Mouse (Mus musculus): ENCODE measurements at regions not wholly inside any gene's neighbourhood (a gene's known extent, or its start where the extent isn't known, plus 50 kb on each side); places are given as distances from the start of the nearest gene placed in this dataset.

DNA sequence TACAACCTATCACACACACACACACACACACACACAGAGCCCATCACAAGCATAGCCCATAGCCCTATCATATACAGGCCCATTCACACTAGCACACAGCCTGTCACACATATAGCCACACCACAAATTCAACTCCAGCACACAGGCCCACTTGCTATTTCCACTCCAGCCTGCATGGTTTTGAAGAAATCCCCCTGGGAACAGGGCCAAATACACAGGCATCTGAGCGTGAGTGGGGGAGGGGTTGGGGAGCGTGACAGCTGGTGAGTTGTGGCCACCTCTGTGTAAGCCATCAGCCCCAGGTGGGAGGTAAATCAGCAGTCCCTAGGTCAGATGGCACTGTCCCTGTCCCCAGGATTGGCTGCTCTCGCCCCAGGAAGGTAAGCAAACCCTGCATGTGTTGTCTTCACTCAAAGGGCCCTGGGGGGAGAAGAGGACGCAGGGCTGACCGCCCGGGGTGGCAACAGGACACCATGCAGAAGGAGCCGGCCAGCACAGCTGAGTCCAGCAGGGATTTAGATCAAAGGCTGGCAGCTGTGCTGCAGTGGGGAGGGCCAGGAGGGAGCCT lies 153.6 kb upstream of the Gm3448 start:
- no peak for DNase-seq (ENCODE audit: extremely low spot score, low read depth, low spot score)

DNA sequence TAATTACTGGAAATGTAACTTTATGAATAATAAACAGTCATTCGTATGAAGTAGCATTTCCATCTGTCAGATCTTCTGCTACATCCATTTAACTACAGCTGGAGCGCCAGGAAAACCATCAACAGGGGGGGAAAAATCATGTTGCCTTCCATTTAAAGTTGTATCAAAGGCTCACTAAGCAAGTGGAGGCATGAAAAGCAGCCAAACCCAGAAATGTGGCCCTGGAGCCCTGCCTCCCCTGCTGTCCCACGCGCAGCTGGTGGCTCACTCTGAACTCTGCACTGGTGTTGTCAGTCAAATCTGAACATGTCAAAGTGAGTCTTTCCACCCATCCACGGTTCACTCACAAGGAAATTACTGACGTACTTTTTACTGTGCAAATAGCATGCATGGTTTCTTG lies 152.5 kb upstream of the Gm3448 start:
- DNase-seq (ENCODE audit: extremely low spot score, low read depth, low spot score) = no peak

DNA sequence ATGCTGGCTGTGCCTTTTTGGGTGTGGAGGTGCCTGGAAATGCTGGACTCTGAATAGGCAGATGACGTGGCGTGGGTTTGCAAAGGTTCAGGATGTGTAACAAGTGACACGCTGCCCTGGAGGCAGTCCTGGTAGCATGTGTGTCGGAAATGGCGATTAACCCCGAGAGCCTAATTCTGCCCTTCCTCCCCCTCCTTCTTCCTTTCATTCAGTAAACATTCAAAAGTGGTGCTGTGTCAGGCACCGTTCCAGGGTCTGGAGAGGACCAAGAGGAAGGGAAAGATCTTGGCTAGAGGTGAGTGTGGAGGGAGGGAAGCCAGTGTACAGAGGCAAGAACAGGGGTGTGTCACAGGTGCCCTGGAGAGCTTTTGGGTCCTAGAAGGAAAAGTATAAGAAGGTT lies 151.5 kb upstream of the Gm3448 start:
- no peak for DNase-seq (ENCODE audit: extremely low spot score, low read depth, low spot score)

DNA sequence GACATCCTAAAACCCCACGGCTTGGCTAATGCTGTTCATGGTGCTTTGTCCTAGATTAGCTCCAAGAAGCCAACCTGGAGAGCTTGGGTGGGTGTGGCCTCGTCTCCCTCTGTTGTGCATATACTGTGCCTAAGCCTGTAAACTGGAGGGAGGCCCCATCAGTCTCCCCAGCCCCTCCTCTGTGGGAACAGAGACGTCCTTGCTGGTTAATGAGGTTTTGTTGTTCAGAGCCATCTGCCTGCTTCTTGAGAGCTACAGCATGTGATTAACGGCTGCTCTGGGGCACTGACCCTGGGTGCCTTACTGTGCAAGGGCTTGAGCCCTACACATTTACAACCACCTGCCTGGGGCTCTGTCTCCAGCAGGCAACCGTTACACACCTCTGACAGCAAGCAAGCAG lies 143.9 kb upstream of the Gm3448 start:
- no peak for DNase-seq (ENCODE audit: extremely low spot score, low read depth, low spot score)

DNA sequence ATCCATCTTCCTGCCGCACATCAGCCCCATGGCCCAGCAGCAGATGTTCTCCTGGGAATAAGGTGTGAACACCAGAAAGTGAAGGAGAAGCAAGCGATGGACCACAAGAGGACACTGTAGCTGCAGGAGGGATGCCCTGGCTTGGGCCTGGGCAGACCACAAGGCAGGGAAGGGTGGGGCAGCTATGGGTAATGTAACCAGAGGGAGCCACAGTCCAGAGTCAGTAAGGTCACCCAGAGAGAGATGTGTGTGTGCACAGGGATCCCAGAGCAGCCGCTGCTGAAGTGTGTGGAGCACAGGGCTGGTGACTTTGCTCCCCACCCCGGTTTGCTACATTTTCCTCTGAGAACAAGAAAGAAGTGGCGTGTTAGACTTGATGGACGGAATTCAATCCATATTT lies 142.5 kb upstream of the Gm3448 start:
- no peak for DNase-seq (ENCODE audit: extremely low spot score, low read depth, low spot score)

DNA sequence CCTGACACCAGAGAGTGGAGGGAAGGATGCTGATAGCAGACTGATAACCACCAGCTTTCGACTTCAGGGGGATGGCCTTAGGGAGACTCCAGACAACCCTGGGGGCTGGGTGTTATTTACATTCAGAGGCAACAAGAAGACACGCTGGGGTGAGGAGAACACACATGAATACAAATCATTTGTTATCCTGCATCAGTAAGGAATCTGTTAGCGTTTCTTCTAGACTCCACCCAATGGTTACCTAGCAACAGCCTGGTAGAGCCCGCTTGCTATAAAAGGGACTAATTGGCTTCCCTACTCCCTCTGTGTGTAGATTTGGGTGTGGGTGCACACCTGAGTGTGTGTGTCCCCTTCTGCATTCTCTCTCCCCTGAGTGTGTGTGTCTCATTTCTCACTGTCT lies 140.8 kb upstream of the Gm3448 start:
- no peak for DNase-seq (ENCODE audit: extremely low spot score, low read depth, low spot score)

DNA sequence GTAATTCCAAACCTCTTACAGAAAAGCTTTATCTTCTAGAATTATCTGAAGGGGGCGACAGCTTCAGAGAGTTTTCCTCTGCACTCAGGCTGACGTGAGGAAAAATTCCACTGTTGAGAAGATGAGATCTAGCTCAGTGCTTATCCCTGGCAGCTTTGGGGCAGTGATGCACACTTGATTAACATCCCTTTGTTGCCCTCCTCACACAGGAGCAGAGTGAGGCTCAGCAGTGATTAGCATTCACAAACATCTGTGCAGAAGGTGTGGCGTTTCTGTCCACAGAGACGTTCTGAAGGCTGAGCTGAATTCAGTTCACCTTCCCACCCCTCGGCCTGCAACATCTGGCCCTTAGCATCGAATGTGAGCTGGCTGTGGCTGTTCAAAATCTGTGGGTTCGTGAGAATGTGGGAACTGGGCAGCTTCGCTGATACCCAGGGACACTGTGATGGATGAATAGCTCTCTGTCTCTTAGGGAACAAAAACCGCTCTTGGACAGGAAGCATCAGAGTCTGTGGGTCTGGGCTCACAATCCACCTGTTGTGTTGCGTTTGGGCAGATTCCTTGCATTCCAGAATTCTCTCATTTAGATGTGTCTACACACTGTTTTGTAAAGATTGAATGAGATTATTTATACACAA lies 139.0 kb upstream of the Gm3448 start:
- no peak for DNase-seq (ENCODE audit: extremely low spot score, low read depth, low spot score)

DNA sequence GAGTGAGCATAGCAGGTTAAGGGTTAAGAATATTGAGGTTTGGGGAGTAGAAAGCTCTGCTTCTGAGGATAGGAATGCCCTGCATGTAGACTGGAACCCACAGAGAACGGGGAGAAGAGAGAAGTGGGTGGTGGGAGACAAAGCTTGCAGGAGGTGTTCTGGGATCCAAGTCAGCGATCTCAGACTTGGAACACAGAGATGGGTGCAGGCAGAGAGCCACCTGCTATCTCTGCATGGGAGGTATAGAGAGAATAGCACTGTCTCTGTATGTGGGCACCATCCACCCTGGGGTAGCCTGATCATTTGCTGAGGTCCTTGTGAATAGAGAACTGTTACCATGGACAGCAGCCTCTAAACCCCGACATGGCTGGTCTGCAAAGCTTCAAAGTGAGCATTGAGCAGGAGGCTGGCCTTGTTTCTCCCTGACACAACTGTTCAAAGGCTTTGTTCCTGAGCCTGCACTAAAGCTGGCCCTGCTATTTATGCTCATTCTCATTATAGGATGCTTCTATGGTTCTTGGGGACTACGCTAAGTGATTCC lies 138.1 kb upstream of the Gm3448 start:
- DNase-seq (ENCODE audit: extremely low spot score, low read depth, low spot score) = no peak

DNA sequence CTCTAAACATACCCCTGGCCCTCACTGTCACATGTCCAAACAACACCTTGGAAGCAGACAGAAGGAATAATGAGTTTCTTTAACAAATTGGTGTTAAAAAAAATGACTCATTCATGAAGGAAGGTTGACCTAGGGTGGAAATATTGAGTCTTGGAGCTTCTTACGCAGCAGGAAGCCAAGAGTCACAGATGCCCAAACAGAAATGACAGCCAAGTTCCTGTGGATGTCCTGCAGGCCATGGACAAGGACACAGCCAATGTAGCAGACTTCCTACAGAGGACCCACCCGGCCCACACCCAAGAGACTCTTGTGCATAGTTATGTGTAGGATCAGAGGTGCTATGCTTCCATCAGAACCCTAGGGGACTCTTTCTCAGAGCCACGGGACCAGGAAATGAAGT lies 136.1 kb upstream of the Gm3448 start:
- no peak for DNase-seq (ENCODE audit: extremely low spot score, low read depth, low spot score)

DNA sequence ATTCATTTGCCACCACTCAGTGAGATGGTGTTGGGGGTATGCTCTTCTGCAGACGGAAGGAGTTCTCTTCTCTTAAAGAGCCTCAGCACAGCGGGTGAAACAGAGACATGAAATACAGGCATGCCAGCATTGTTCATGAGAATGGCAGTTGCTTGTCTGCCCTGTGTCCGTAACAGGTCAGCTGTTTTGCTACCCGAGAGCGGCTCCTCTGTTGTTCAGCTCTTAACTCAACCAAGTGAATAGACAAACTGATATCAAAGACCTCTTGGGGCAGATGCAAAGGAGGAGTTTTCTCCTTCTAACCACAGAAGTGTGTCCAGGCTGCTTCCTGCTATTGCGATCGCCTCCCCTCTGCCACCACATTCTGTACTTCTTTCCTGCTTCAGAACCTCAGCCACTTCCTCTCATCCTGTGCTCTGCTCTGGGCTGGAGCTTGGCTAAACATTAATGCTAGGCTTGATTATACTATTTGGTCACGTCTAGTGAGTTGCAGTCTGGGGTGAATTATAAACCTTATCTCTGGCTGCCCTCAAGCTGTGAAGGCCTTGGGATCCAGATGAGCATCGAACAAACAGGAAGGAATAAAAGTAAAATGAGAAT lies 133.1 kb upstream of the Gm3448 start:
- no peak for DNase-seq (ENCODE audit: extremely low spot score, low read depth, low spot score)

DNA sequence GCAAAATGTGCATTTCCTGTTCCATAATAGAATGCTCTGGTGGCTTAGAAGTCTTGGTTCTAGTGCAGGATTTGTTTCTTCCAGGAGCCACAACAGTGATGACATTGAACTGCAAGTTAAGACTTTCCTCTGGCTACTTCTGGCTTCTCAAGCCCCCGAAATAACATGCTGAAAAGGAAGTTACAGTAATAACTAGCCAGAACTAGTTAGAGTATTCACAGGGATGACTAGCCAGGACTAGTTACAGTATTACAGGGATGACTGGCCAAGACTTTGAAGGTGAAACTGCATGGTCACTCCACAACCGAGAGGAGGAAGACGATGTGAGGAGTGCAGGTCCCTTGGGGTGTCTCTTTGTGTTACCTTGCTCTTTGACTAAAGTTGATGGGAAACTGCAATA lies 126.6 kb upstream of the Gm3448 start:
- no peak for DNase-seq (ENCODE audit: extremely low spot score, low read depth, low spot score)

DNA sequence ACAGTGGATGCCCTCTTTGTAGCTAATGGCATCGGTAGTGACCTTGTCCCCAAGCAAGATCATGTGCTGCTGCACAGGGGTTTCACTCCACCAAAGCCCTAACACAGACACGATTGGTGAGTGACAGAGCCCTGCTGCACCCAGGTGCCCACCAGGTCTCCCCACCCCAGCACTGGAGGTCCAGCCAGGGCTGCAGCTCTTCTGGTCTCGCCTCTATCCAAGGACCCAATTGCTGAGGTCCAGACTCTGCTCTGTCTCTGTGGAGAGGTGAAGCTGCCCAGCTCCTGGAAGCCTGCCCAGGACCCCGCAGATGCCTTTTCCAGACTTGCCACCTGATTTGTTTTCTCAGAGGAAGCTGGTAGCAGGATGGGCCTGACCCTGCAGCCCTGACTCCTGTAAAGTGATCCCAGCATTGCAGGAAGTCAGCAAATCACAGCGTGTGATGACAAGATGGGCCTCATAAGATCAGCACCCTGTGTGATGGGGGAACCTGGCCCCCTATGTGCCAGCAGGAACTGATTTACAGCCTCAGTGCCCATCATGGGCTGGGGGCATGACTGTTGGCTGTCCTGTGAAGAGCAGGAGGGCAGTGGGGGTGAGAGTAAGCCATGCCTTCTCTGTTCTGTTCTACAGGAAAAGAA lies 116.5 kb upstream of the Gm3448 start:
- DNase-seq (ENCODE audit: extremely low spot score, low read depth, low spot score) = no peak

DNA sequence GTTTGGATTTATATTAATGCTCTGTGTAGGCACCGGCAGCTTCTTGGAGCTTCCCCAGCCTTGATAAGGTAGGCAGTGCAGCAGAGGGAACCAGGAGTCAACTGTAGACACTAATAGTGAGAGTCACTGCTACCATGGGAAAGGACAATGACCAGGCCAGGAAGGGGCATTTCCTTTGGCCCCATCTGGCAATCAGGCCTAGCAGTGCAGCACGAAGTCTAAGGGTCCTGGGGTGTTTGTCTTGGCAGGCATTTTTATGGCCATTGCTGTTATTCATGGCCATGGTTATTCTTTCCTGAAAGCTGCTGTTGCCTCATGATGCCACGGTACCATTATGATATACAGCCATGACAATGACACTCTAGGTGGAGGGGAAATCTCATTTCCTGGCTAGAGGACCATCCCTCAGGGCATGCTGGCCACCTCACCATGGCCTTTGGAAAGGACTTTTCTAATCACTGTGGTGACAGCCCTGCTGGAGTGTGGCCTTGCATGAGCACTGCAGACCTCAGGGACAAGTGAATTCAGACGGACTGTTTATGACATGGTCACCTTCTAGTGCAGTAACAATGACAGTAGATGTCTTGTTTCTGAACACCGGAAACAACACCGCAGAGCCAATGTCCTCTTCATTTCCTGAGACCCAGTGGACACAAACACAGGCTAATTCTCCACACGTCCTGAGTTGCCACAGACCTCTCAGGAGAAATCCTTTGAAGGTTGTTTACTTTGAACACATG lies 111.8 kb upstream of the Gm3448 start:
- DNase-seq (ENCODE audit: extremely low spot score, low read depth, low spot score) = no peak

DNA sequence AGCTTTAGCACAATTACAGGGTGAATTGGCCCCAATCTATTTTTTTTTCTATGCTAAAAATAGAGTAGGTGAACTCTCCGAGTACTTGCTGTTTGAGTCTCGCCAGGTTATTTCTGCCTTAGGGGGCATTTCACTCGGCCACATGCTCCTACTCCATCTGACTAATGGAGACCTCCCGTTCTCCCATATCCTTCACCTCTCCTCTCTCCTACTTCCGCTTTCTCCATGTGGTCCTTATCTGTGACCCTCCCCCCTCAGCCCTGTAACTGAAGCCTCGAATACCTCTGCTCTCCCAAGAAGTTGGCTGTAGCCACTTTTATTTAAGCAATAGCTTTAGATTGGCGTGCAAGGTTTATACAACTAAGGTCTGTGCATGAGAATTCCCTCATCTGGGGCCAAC lies 111.1 kb upstream of the Gm3448 start:
- no peak for DNase-seq (ENCODE audit: extremely low spot score, low read depth, low spot score)

DNA sequence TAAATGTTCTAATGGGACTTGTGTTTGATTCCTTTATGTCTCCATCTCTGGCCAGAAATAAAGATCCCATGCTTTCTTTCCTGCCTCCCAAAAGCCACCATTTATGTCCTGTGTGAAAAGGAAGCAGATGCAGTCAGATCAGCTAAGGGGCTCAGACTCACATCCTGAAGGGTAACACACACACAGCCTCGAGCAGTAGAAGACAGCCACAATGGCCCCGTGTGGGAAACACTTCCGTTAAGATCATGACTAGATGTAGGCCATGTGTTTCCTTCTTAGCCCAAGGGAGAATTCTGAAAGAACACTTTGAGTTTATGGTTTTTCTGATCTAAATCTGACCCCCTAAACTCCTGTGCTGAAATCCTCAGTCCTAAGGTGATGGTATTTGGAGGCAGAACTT lies 110.4 kb upstream of the Gm3448 start:
- no peak for DNase-seq (ENCODE audit: extremely low spot score, low read depth, low spot score)

DNA sequence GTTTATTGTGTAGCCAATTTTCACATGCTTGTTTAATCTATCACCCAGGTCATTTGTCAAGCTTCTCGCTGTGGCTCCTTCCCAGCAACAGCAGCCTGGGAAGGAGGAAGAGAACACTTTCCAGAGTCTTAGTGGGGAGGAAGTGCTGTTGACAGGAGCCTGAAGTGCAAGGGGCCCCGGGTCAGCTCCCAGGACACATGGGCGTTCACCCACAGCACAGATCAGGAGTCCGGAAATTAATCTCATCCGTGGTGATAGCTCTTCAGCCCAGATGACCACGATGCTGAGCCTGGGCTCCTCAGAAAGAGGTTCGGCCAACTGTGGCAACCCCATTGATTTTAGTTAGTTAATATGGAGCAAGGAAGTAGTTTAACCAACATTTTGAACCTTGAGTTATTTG lies 105.3 kb upstream of the Gm3448 start:
- DNase-seq (ENCODE audit: extremely low spot score, low read depth, low spot score) = no peak

DNA sequence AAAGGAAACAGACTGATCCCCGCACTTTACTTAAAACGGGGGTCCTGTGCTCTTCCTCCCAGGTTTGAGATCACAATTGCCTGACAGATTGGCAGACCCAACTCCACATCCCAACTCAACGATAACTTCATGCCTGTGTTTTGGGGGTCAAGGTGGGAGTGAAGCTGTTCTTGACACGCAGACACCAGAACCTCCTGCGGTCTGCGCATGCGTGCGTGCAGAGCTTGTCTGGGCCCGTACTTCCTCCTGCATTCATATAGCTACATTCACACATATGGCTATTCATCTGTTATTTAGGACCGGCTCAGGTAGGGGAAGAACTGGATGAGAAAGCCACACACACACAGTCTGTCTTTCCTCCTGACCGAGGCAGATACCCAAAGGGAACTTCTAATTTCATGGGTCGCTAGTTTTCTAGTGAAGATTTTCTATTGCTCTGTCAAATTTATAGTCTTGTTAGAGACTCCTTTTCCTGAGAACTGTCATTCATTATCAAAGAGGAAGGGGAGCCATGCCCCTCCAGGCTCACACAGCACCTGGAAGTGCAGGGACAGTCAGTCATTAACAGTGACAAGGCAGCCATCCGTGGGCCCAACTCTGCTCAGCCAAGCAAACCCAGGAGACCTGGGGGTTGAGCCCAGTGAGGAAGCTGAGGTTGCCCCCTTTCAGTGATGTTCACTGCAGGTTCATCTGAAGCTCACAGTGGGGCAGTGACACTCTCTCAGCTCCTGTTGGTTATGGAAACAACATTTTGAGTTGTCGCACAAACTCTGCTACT lies 104.0 kb upstream of the Gm3448 start:
- no peak for DNase-seq (ENCODE audit: extremely low spot score, low read depth, low spot score)

DNA sequence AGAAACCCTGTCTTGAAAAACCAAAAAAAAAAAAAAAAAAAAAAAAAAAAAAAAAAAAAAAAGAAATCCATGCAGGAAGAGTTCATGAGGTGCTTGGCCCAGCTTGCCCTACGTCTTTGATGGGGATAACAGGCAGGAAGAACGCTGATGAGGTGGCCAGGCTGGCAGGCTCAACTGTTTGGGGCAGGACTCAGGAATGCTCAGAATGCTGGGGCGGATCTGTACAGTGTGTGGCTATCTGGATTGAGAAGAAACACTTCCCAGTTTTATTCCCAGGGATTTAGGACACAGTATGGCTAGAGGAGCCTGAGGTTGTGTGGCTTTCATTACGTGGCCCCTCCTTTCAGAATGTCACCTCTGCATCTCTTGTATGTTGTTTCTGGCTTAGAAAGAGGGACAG lies 99.1 kb upstream of the Gm3448 start:
- no peak for DNase-seq (ENCODE audit: extremely low spot score, low read depth, low spot score)

Data from hindlimb bud, embryonic 11.5 days (tissue).